Mouse (Mus musculus) frontal cortex, postnatal 36 days (tissue): ENCODE results near the gene Pdzd2.

Experiments used
- DNase-seq, 2 experiments: peaks; one replicate each; pipeline ENCODE4 v3.0.0; 2022; ENCODE audit warnings: low spot score in 2 of 2

Pdzd2 gene

GRCm38 (mm10) chr15:12431188-12431587 is 308.5 kb downstream of the Pdzd2 start:
- no peak for DNase-seq

GRCm38 (mm10) chr15:12430670-12431069 is 309.1 kb downstream of the Pdzd2 start:
- DNase-seq = no peak

- DNase-seq = no peak
These were observed 309.9 kb downstream of the Pdzd2 start for GRCm38 (mm10) chr15:12429572-12430431.

GRCm38 (mm10) chr15:12427818-12428217 is 311.9 kb downstream of the Pdzd2 start:
- no peak for DNase-seq

GRCm38 (mm10) chr15:12426342-12426741 is 313.4 kb downstream of the Pdzd2 start:
- DNase-seq = no peak

GRCm38 (mm10) chr15:12425049-12425627 is 314.6 kb downstream of the Pdzd2 start:
- DNase-seq = no peak

GRCm38 (mm10) chr15:12424187-12424586 is 315.5 kb downstream of the Pdzd2 start:
- DNase-seq = no peak

GRCm38 (mm10) chr15:12420915-12421314 is 318.8 kb downstream of the Pdzd2 start:
- DNase-seq = no peak

GRCm38 (mm10) chr15:12420376-12420775 is 319.3 kb downstream of the Pdzd2 start:
- DNase-seq = no peak

GRCm38 (mm10) chr15:12419446-12419845 is 320.3 kb downstream of the Pdzd2 start:
- DNase-seq = no peak

GRCm38 (mm10) chr15:12415536-12416200 is 324.1 kb downstream of the Pdzd2 start:
- DNase-seq = peak; percentile 29 to 30

GRCm38 (mm10) chr15:12414696-12415095 is 325.0 kb downstream of the Pdzd2 start:
- peak in 1 of 2 experiments; percentile 21 for DNase-seq

- peak in 1 of 2 experiments; percentile 28 for DNase-seq
These were observed 331.5 kb downstream of the Pdzd2 start for GRCm38 (mm10) chr15:12408205-12408604.

- no peak for DNase-seq
These were observed 334.1 kb downstream of the Pdzd2 start for GRCm38 (mm10) chr15:12405592-12405991.

GRCm38 (mm10) chr15:12397032-12397431 is 342.7 kb downstream of the Pdzd2 start:
- DNase-seq = no peak

GRCm38 (mm10) chr15:12394758-12395157 is 345.0 kb downstream of the Pdzd2 start:
- DNase-seq = no peak

- no peak for DNase-seq
These were observed 350.8 kb downstream of the Pdzd2 start for GRCm38 (mm10) chr15:12388726-12389489.

GRCm38 (mm10) chr15:12384679-12385078 is 355.0 kb downstream of the Pdzd2 start:
- no peak for DNase-seq

GRCm38 (mm10) chr15:12380548-12380947 is 359.2 kb downstream of the Pdzd2 start:
- DNase-seq = no peak

GRCm38 (mm10) chr15:12380057-12380456 is 359.7 kb downstream of the Pdzd2 start:
- no peak for DNase-seq

GRCm38 (mm10) chr15:12377800-12378199 is 361.9 kb downstream of the Pdzd2 start:
- no peak for DNase-seq
